Mouse (Mus musculus) liver, postnatal 0 days (tissue): Measurements from ENCODE around the gene Sod3.

ENCODE experiments used
- CTCF ChIP-seq: sonication (generic); IDR thresholded peaks from 2 replicates; pipeline ENCODE4 v1.5.1; 2016; ENCODE audit warnings: antibody characterized with exemption, low read depth
- EP300 ChIP-seq: IDR thresholded peaks from 2 replicates; pipeline ENCODE4 v1.6.1; 2016; ENCODE audit warnings: antibody characterized with exemption, low read depth, mild to moderate bottlenecking

DNA sequence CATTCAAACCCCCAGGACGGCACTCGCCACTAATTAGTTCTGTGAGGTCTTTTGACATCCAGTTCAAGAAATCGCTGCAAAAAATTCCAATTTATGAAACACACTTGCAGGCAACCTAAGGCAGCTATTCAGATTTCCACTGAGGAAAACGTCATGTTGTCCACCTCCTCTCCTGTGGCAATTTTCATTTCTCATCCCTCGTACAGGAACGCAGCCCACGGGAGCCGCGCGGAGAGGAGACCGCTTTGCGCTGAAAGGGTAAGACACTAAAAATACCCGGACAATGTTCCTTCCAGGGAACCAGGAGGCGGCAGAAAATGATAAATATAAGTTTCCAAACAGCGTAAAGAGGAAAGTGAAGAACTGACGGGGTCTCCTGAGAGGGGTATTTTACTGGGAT, 27.9 kb downstream of the Sod3 start:
- no peak for TF ChIP-seq CTCF
- no peak for TF ChIP-seq EP300
